Mouse (Mus musculus) ovary, adult 2 months (tissue): ENCODE data around the gene Vwde. TPM values are rescaled to one million over a fixed set of nuclear protein-coding genes. Genes with fewer than 3 reads are reported as not detected.

Experiments
- polyA plus RNA-seq: library from polyadenylated mRNA; depleted of rRNA; stranded (reverse); fragments of >200 nt; gene quantifications from 2 replicates; pipeline ENCODE4 v1.2.3, GENCODE M21; 2012; rRNA removed

Gene Vwde
- polyA plus RNA-seq: 0.08 and 0.10 TPM in 2 replicates

GRCm38 (mm10) chr6:13224596-13225227, at the start of gene Vwde:
Gene Vwde (minus strand): TSS chr6:13224965.

Other genes starting within 250 kb of the Vwde start
- 25.1 and 34.0 TPM in 2 replicates for gene Tmem106b, start 155.2 kb downstream of the Vwde start, polyA plus RNA-seq